Mouse (Mus musculus): ENCODE measurements at regions not wholly inside any gene's neighbourhood (a gene's known extent, or its start where the extent isn't known, plus 50 kb on each side); places are given as distances from the start of the nearest gene placed in this dataset.

DNA sequence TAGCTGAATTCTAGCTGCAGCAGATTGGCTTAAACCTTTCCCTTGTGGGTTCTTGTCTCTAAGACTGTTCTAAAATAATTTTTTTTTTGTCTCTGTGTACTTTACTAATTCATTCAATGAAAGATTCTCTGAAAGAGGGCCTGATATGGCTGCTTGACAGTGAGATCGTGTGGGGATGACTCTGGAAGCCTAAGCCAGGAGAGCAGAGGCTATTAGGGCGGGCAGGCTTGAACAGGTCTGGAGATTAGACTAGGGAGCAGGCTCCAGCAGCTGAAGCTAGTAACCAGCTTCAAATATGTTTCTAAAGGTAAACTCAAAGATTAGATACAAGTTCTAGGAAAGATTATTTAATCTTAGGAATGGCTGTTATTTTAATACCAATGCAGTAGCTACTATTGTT is 491.9 kb downstream of the Plcl1 start:
- Histone ChIP-seq H3K9ac (no peak overlapping the region), H3K27ac (no peak overlapping the region), H3K4me1 (peaks cover 6% of the 10 kb centered on the region; the same call in 1 of the 2 replicates), H3K36me3 (no peaks in the 10 kb centered on the region), H3K4me2 (replicated peaks) (no peak overlapping the region), H3K9me3 (no peaks in the 10 kb centered on the region), H3K27me3 (peaks cover 8% of the 10 kb centered on the region), H3K4me3 (no peak overlapping the region)
- WGBS: 56% methylated on average over 2 of the region's 2 CpGs
- no peak for ATAC-seq (ENCODE audit: low FRiP score, low read depth)

- H3K27me3 ChIP-seq: peaks cover 5% of the 10 kb centered on the region; the same call in 1 of the 2 replicates
- no peaks in the 10 kb centered on the region for H3K9me3 ChIP-seq
- H3K9ac ChIP-seq: no peak overlapping the region
- 20% methylated on average over 3 of the region's 3 CpGs for WGBS
- H3K36me3 ChIP-seq: no peaks in the 10 kb centered on the region
- H3K4me2 ChIP-seq (replicated peaks): no peak overlapping the region
- H3K27ac ChIP-seq: no peak overlapping the region
- no peak overlapping the region for H3K4me3 ChIP-seq
- no peak for ATAC-seq (ENCODE audit: low FRiP score, low read depth)
- peaks cover 6% of the 10 kb centered on the region; the same call in 1 of the 2 replicates for H3K4me1 ChIP-seq
Observed at GRCm38 (mm10) chr1:55898031-55898430, 492.3 kb downstream of the Plcl1 start.

DNA sequence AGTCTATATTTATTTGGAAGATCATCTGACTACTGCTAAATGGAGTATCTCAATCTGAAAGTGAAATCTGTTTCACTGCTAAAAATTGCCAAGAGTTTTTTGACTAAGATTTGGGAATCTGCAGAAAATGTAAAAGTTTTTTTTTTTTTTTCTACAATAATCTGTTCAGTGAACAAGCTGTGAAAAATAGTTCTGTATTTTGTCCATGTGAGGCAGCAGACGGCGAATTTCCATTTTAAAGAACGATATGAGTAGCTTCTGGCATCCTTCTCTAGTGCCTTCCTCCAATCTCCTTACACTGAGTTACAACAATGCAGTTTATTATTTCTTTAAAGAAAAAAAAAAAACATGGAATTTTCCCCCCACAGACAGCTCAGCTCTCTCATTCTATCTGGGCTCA is 494.3 kb downstream of the Plcl1 start:
- no peaks in the 10 kb centered on the region for H3K36me3 ChIP-seq
- H3K4me1 ChIP-seq: peaks cover 6% of the 10 kb centered on the region; the same call in 1 of the 2 replicates
- no peak overlapping the region for H3K4me2 ChIP-seq (replicated peaks)
- no peaks in the 10 kb centered on the region for H3K9me3 ChIP-seq
- H3K27me3 ChIP-seq: no peaks in the 10 kb centered on the region
- WGBS: 86% methylated on average over 3 of the region's 3 CpGs
- H3K27ac ChIP-seq: no peak overlapping the region
- no peak overlapping the region for H3K4me3 ChIP-seq
- no peak for ATAC-seq (ENCODE audit: low FRiP score, low read depth)
- H3K9ac ChIP-seq: no peak overlapping the region

DNA sequence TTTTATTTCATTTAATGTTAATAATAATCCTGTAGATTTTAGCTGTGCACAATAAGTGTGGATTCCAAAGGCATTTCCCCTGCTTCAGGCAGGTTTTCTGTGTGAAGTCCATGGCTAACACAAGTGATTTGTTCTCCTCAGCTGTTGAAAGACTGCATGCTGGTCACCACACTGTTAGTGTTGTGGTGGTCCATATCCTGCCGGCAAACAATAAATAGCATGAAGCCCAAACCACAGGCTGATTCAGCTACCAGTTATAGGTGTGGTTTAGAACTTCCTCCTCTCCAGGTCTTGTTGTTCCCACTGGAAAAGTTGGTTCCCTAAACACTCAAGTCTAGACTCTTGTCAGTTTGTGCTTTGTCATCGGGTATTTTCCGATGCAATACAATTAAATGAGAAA is 497.5 kb downstream of the Plcl1 start:
- no peak for ATAC-seq (ENCODE audit: low FRiP score, low read depth)
- no peak overlapping the region for H3K4me3 ChIP-seq
- H3K9me3 ChIP-seq: peaks cover 5% of the 10 kb centered on the region; the same call in 1 of the 2 replicates
- H3K36me3 ChIP-seq: no peaks in the 10 kb centered on the region
- no peaks in the 10 kb centered on the region for H3K27me3 ChIP-seq
- 87% methylated on average over 3 of the region's 3 CpGs for WGBS
- H3K4me1 ChIP-seq: no peaks in the 10 kb centered on the region; the same call in 1 of the 2 replicates
- no peak overlapping the region for H3K9ac ChIP-seq
- no peak overlapping the region for H3K4me2 ChIP-seq (replicated peaks)
- H3K27ac ChIP-seq: no peak overlapping the region

DNA sequence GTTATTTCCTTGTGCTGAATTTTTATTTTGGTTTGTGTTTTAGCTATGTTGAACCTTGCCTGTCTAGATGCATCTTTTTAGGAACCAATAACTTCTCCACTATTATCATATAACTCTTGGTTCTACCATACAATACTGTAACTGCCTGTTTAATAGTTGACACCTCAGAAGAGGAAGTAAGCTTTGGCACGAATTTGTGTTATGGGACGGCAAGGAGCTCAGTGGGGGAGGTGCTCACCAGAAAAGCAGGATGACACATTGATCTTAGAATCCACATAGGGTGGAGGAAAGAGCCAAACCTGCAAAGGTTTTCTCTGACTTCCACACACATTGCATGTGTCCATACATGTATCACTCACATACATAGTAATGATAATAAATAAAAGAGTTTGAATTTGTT is 498.9 kb downstream of the Plcl1 start:
- Histone ChIP-seq H3K27ac (no peak overlapping the region), H3K4me2 (replicated peaks) (no peak overlapping the region), H3K36me3 (no peaks in the 10 kb centered on the region), H3K9ac (no peak overlapping the region), H3K4me3 (no peak overlapping the region), H3K9me3 (peaks cover 5% of the 10 kb centered on the region; the same call in 1 of the 2 replicates), H3K27me3 (no peaks in the 10 kb centered on the region), H3K4me1 (no peaks in the 10 kb centered on the region)
- ATAC-seq (ENCODE audit: low FRiP score, low read depth): no peak
- WGBS: 74% methylated on average over 2 of the region's 2 CpGs

- H3K27ac ChIP-seq: no peak overlapping the region
- ATAC-seq (ENCODE audit: low FRiP score, low read depth): no peak
- H3K27me3 ChIP-seq: no peaks in the 10 kb centered on the region
- no peak overlapping the region for H3K4me3 ChIP-seq
- no peaks in the 10 kb centered on the region for H3K4me1 ChIP-seq
- H3K4me2 ChIP-seq (replicated peaks): no peak overlapping the region
- no peaks in the 10 kb centered on the region for H3K36me3 ChIP-seq
- WGBS: 95% methylated on average over 4 of the region's 4 CpGs
- H3K9ac ChIP-seq: no peak overlapping the region
- H3K9me3 ChIP-seq: peaks cover 5% of the 10 kb centered on the region; the same call in 1 of the 2 replicates
Observed at GRCm38 (mm10) chr1:55905232-55905631, 499.5 kb downstream of the Plcl1 start.

DNA sequence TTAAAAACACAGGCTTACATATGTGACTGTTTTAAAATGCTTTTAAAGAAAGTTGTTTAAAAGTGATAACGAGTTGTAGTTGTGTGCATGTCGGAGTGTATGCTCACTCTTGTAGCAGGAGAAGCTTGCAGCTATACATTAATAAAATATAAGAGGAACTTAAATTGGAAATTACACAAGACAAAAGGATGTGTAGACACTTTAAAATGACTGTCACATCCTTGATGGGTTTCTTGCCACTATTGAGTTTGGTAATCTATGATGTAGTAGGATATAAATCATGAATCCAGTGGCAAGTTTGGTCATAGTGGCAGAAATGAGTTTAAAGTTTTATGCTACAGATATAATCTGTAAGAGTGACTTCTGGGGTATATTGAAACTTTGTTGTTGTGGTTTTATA is 504.3 kb downstream of the Plcl1 start:
- Histone ChIP-seq H3K4me2 (replicated peaks) (no peak overlapping the region), H3K9ac (no peak overlapping the region), H3K36me3 (no peaks in the 10 kb centered on the region), H3K4me3 (no peak overlapping the region), H3K4me1 (peaks cover 11% of the 10 kb centered on the region; the same call in 1 of the 2 replicates), H3K27me3 (peaks cover 4% of the 10 kb centered on the region; the same call in 1 of the 2 replicates), H3K9me3 (peaks cover 5% of the 10 kb centered on the region; the same call in 1 of the 2 replicates), H3K27ac (no peak overlapping the region)
- no peak for ATAC-seq (ENCODE audit: low FRiP score, low read depth)
- WGBS: 72% methylated on average over 2 of the region's 2 CpGs

GRCm38 (mm10) chr1:55914284-55914683 is 508.6 kb downstream of the Plcl1 start:
- H3K27me3 ChIP-seq: peaks cover 9% of the 10 kb centered on the region; the same call in 1 of the 2 replicates
- H3K9ac ChIP-seq: no peak overlapping the region
- no peak overlapping the region for H3K27ac ChIP-seq
- H3K4me3 ChIP-seq: no peak overlapping the region
- no peaks in the 10 kb centered on the region for H3K9me3 ChIP-seq
- WGBS: 54% methylated on average over 3 of the region's 3 CpGs
- H3K4me1 ChIP-seq: peaks cover 11% of the 10 kb centered on the region; the same call in 1 of the 2 replicates
- ATAC-seq (ENCODE audit: low FRiP score, low read depth): no peak
- H3K4me2 ChIP-seq (replicated peaks): no peak overlapping the region
- H3K36me3 ChIP-seq: no peaks in the 10 kb centered on the region

- no peak for ATAC-seq (ENCODE audit: low FRiP score, low read depth)
- Histone ChIP-seq H3K27me3 (peaks cover 9% of the 10 kb centered on the region; the same call in 1 of the 2 replicates), H3K4me3 (no peak overlapping the region), H3K9me3 (no peaks in the 10 kb centered on the region), H3K27ac (no peak overlapping the region), H3K4me1 (peaks cover 11% of the 10 kb centered on the region; the same call in 1 of the 2 replicates), H3K36me3 (no peaks in the 10 kb centered on the region), H3K9ac (no peak overlapping the region), H3K4me2 (replicated peaks) (no peak overlapping the region)
- 52% methylated on average over 11 of the region's 11 CpGs for WGBS
Observed at GRCm38 (mm10) chr1:55915940-55916339, 510.2 kb downstream of the Plcl1 start.

DNA sequence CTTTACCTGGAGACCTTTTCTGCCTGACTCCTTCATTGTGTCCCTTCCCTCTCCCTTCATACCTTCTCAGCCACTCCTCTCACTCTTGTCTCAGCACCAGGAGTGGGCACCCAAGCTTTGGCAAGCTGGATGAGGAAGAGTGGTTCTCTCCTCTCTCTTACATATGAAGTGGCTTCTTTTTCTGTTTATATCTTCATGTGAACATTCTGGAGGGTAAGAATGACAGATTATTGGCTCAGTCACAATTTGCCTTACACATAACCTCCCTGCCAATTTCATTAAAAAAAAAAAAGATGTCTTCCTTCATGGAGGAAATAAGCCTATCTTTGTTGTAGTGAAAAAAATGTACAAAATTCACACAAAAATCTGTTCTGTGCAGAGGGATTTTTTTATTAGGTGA is 513.8 kb downstream of the Plcl1 start:
- Histone ChIP-seq H3K4me3 (no peak overlapping the region), H3K4me2 (replicated peaks) (no peak overlapping the region), H3K9ac (no peak overlapping the region), H3K9me3 (no peaks in the 10 kb centered on the region), H3K4me1 (peaks cover 6% of the 10 kb centered on the region; the same call in 1 of the 2 replicates), H3K36me3 (no peaks in the 10 kb centered on the region), H3K27ac (no peak overlapping the region), H3K27me3 (peaks cover 4% of the 10 kb centered on the region; the same call in 1 of the 2 replicates)
- ATAC-seq (ENCODE audit: low FRiP score, low read depth): no peak

- no peak for ATAC-seq (ENCODE audit: low FRiP score, low read depth)
- 64% methylated on average over 3 of the region's 3 CpGs for WGBS
Observed at GRCm38 (mm10) chr1:55946786-55947549, 541.2 kb downstream of the Plcl1 start.

DNA sequence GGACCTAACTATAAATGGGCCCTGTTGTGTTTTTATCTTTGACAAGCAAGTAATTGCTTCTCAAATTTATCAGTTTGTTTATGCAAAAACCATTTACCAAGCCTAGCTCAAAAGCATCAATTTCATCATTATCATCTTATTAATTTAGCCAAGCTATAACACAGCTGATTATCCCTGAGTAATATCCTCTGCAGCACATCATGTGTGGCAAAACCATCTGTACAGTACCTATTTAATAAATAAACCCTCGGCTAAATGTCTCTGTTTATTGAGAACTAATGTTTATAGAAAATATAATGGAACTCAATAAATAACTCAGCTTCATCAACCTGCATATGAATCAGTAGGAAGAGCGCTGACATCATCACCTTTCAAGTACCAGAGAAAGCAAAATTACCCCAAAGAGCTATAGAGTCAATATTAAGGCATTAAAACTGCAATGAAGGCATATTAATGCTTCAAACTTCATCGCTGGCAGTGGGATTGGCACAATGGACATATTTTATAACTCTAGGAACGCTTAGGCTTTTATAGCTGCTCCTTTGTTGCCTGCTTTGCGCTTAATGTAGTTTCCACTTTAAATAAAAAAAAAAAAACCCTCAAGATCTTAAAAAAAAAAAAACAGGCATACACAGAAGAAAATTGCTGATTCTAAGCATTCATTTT is 542.0 kb downstream of the Plcl1 start:
- Histone ChIP-seq H3K4me3 (no peak overlapping the region), H3K36me3 (no peaks in the 10 kb centered on the region), H3K4me1 (no peaks in the 10 kb centered on the region), H3K9me3 (no peaks in the 10 kb centered on the region), H3K27ac (no peak overlapping the region), H3K27me3 (no peaks in the 10 kb centered on the region), H3K9ac (no peak overlapping the region), H3K4me2 (replicated peaks) (no peak overlapping the region)
- ATAC-seq (ENCODE audit: low FRiP score, low read depth): no peak
- WGBS: 58% methylated on average over 5 of the region's 5 CpGs

More at GRCm38 (mm10) chr1:55946786-55947549, 541.2 kb downstream of the Plcl1 start:
- Histone ChIP-seq H3K9me3 (no peaks in the 10 kb centered on the region), H3K4me2 (replicated peaks) (no peak overlapping the region), H3K9ac (no peak overlapping the region), H3K27ac (no peak overlapping the region), H3K36me3 (no peaks in the 10 kb centered on the region), H3K27me3 (no peaks in the 10 kb centered on the region), H3K4me1 (no peaks in the 10 kb centered on the region), H3K4me3 (no peak overlapping the region)
